Mouse (Mus musculus): ENCODE results near the gene B4galt1.

The B4galt1 gene

GRCm38 (mm10) chr4:40777116-40777515 lies 76.7 kb downstream of the B4galt1 start:
- DNase-seq (ENCODE audit: low spot score) = no peak

DNA sequence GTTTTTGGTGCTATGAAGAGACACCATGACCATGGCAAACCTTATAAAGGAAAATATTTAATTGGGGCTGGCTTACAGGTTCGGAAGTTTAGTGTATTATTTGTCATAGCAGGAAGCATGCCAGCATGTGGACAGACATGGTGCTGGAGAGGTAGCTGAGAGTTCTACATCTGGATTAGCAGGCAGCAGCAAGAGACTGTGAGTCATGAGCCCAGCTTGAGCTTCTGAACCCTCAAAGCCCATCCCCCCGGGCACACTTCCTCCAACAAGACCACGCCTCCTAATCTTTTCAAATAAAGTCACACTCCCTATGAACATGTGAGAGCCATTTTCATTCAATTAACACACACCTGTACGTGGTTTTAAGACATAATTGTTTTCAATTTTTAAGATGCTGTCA lies 77.4 kb downstream of the B4galt1 start:
- no peak for DNase-seq (ENCODE audit: low spot score)

GRCm38 (mm10) chr4:40774279-40775259 lies 79.2 kb downstream of the B4galt1 start:
- DNase-seq (ENCODE audit: low spot score) = peak; percentile 83

DNA sequence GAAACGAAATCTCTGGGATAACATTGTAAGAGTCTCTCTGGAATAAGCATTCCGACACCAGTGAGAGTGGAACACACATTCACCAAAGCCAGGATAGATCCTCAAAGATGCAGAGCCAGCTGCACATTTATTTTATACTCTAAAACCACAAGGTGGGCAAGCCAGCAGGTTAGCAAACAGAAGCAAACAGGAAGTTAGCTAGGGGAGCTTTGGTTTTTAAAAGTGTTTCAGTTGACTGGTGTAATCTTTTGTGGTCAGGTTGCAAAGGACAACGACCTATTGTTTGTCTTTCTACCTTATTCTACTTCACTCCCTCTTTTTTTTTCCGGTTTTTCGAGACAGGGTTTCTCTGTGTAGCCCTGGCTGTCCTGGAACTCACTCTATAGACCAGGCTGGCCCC lies 93.9 kb downstream of the B4galt1 start:
- no peak for DNase-seq (ENCODE audit: low spot score)

- peak; percentile 95 for DNase-seq (ENCODE audit: low spot score)
These were observed 95.9 kb downstream of the B4galt1 start, which contains the start of gene Smu1 for GRCm38 (mm10) chr4:40757780-40758420. Gene Smu1, minus strand, starts transcription at chr4:40757923.

GRCm38 (mm10) chr4:40757157-40757779 lies 96.5 kb downstream of the B4galt1 start:
- DNase-seq (ENCODE audit: low spot score) = peak; percentile 70
